Mouse (Mus musculus): Measurements from ENCODE around the gene 4930519P11Rik. TPM values are rescaled to one million over a fixed set of nuclear protein-coding genes. Genes with fewer than 3 reads are reported as not detected.

4930519P11Rik gene
- polyA plus RNA-seq, 1 experiment from 2014 or later = 1.6 TPM

DNA sequence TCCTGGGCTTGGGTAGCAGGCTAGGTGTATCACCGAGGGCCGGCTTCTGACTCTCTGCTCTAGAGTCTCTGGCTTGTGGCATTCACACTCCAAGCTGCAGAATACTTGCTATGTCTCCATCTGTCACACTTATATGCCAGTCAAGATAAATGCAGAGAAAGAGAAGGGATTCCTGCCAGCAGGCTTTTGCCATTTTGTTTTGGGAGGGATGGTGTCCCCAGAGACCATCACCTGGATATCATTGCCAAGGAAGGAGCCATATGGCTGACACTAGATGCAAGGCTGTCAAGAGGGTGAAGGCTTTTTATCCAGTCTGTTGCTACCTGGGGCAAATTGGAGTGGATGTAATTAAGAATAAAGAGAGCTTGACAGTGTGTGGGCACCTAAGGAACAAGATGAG is 22.6 kb upstream of the 4930519P11Rik start:
- Histone ChIP-seq H3K9ac (replicated peaks; ENCODE audit: low read length) (no peak overlapping the region), H3K27ac (replicated peaks; ENCODE audit: low read depth, low read length) (no peak overlapping the region), H3K4me2 (ENCODE audit: low read length) (no peak overlapping the region), H3K27me3 (ENCODE audit: control insufficient read depth, insufficient read depth, low read length) (no peaks in the 10 kb centered on the region), H3K4me1 (ENCODE audit: control insufficient read depth, insufficient read depth, low read length) (no peaks in the 10 kb centered on the region), H3K9me3 (ENCODE audit: control insufficient read depth, low read length) (peaks cover 5% of the 10 kb centered on the region; the same call in 1 of the 2 replicates), H3K36me3 (ENCODE audit: control insufficient read depth, insufficient read depth, low read length) (peaks cover 73% of the 10 kb centered on the region), H3K4me3 (replicated peaks; ENCODE audit: low read depth, low read length) (no peak overlapping the region)
- no peak for DNase-seq
- 96% methylated on average over 2 of the region's 2 CpGs for WGBS
- ATAC-seq (ENCODE audit: low FRiP score, low TSS enrichment) = no peak

DNA sequence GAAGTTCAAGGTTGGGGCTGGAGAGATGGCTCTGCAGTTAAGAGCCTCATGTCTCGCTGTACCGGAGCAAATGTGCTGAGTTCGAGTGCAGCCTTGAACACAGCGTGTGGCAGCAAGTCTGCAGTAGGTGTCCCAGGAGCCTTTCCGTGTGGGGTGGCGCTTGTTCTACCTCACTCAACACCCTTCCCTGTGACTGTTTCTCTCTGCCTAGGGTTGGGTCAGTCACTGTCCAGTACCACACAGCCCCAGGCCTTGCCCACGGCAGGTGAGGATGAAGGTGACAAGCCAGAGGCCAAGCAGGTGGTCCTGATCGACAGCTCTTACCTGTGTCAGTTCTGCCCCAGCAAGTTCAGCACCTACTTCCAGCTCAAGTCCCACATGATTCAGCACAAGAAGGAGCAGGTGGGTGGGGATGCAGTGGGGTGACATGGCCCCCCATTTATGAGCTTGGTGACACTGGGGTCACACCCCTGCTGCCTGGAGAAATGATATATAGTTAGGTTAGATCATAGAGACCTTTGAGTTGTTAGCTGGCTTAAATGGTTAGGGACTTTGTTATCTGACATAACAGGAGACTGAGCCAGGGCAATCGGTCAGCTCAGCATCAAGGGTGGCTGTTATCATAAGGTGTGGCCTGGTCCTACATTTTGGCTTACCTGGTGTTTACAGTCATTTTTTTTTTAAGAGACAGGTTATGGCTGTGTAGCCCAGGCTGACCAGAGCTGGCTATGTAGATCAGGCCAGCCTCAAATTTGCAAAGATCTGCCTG is 20.8 kb upstream of the 4930519P11Rik start:
- Histone ChIP-seq H3K4me2 (ENCODE audit: low read length) (no peak overlapping the region), H3K27ac (replicated peaks; ENCODE audit: low read depth, low read length) (no peak overlapping the region), H3K4me1 (ENCODE audit: control insufficient read depth, insufficient read depth, low read length) (no peaks in the 10 kb centered on the region), H3K4me3 (replicated peaks; ENCODE audit: low read depth, low read length) (no peak overlapping the region), H3K36me3 (ENCODE audit: control insufficient read depth, insufficient read depth, low read length) (peaks cover 72% of the 10 kb centered on the region), H3K9ac (replicated peaks; ENCODE audit: low read length) (no peak overlapping the region), H3K27me3 (ENCODE audit: control insufficient read depth, insufficient read depth, low read length) (no peaks in the 10 kb centered on the region), H3K9me3 (ENCODE audit: control insufficient read depth, low read length) (peaks cover 5% of the 10 kb centered on the region; the same call in 1 of the 2 replicates)
- DNase-seq (no peak), ATAC-seq (ENCODE audit: low FRiP score, low TSS enrichment) (no peak)
- WGBS = 94% methylated on average over 9 of the region's 9 CpGs

DNA sequence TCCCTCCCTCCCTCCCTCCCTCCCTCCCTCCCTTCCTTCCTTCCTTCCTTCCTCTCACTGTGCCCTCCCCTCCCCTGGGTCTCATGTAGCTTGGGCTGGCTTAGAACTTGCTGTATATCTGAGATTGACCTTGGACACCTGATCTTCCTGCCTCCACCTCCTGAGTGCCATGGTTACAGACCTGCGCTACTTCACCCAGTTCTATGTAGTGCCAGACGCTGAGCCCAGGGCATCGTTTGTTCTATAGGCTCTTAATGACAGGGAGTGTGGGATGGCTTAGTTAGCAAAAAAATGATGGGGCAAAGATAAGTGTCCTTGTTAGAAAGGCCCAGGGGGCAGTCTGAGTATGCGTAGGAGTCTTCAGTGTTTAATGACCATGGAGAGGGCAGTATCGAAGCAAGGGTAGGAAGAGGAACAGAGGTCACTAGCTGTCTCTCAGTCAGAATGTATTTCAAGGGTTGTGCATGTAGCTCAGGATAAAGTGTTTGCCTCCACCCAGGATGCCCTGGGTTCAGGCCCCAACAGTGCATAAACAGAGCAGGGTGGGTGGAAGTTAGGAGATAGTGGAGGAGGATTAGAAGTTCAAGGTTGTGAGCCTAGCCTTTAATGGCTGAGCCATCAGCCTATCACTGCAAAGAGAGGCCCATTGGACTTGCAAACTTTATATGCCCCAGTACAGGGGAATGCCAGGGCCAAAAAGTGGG is 20.0 kb upstream of the 4930519P11Rik start:
- H3K9me3 ChIP-seq (ENCODE audit: control insufficient read depth, low read length) = peaks cover 2% of the 10 kb centered on the region; the same call in 1 of the 2 replicates
- DNase-seq = no peak
- H3K4me3 ChIP-seq (replicated peaks; ENCODE audit: low read depth, low read length) = no peak overlapping the region
- ATAC-seq (ENCODE audit: low FRiP score, low TSS enrichment) = no peak
- H3K27me3 ChIP-seq (ENCODE audit: control insufficient read depth, insufficient read depth, low read length) = no peaks in the 10 kb centered on the region
- H3K4me2 ChIP-seq (ENCODE audit: low read length) = no peak overlapping the region
- no peak overlapping the region for H3K9ac ChIP-seq (replicated peaks; ENCODE audit: low read length)
- peaks cover 71% of the 10 kb centered on the region for H3K36me3 ChIP-seq (ENCODE audit: control insufficient read depth, insufficient read depth, low read length)
- H3K27ac ChIP-seq (replicated peaks; ENCODE audit: low read depth, low read length) = no peak overlapping the region
- 94% methylated on average over 5 of the region's 5 CpGs for whole genome bisulfite sequencing
- H3K4me1 ChIP-seq (ENCODE audit: control insufficient read depth, insufficient read depth, low read length) = no peaks in the 10 kb centered on the region

DNA sequence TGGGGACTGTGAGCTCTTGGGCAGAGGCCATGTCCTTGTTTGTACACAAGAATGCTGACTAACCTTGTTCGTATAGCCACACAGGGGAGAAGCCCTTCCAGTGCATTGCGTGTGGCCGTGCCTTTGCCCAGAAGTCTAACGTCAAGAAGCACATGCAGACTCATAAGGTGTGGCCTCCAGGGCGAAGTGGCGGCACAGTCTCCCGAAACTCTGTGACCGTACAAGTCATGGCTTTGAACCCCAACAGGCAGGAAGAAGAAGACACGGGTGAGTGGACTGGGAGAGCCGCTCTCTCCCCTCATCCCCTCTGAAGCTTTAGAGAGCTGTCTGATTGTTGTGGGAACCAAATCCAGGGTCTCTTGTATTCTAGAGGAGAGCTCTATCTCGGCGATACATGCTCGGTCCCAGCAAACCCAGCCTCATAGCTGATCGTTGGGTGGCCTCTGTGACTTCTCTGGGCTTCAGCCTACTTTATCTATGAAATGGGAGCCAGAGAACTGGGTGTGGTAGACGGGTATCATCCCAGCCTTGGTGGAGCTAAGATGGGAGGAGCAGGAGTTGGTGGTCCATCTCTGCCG is 19.1 kb upstream of the 4930519P11Rik start:
- H3K27me3 ChIP-seq (ENCODE audit: control insufficient read depth, insufficient read depth, low read length) = no peaks in the 10 kb centered on the region
- no peak for ATAC-seq (ENCODE audit: low FRiP score, low TSS enrichment)
- no peaks in the 10 kb centered on the region for H3K4me1 ChIP-seq (ENCODE audit: control insufficient read depth, insufficient read depth, low read length)
- 90% methylated on average over 16 of the region's 16 CpGs for WGBS
- peaks cover 64% of the 10 kb centered on the region for H3K36me3 ChIP-seq (ENCODE audit: control insufficient read depth, insufficient read depth, low read length)
- no peak overlapping the region for H3K27ac ChIP-seq (replicated peaks; ENCODE audit: low read depth, low read length)
- H3K4me2 ChIP-seq (ENCODE audit: low read length) = no peak overlapping the region
- H3K9me3 ChIP-seq (ENCODE audit: control insufficient read depth, low read length) = no peaks in the 10 kb centered on the region
- H3K4me3 ChIP-seq (replicated peaks; ENCODE audit: low read depth, low read length) = no peak overlapping the region
- DNase-seq = no peak
- no peak overlapping the region for H3K9ac ChIP-seq (replicated peaks; ENCODE audit: low read length)

DNA sequence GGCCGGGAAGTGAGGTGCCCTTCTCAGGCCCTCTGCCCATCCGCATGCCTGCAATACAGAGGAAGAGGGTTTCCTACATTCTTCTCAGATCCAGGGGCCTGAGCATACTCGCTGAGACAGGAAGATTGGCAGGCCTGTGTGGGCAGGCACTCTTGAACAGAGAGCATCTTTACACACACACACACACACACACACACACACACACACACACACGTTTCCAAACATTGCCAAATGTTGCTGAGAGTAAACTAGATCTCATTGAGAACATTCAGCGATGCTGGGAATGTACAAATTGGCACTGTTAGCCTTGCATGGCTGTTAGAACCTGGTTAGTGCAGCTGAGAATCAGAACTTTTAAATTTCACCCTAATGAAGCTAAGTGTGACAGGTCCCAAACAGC is 17.3 kb upstream of the 4930519P11Rik start:
- Histone ChIP-seq H3K4me2 (ENCODE audit: low read length) (no peak overlapping the region), H3K4me3 (replicated peaks; ENCODE audit: low read depth, low read length) (no peak overlapping the region), H3K9ac (replicated peaks; ENCODE audit: low read length) (no peak overlapping the region), H3K4me1 (ENCODE audit: control insufficient read depth, insufficient read depth, low read length) (no peaks in the 10 kb centered on the region), H3K36me3 (ENCODE audit: control insufficient read depth, insufficient read depth, low read length) (peaks cover 59% of the 10 kb centered on the region), H3K27me3 (ENCODE audit: control insufficient read depth, insufficient read depth, low read length) (no peaks in the 10 kb centered on the region), H3K27ac (replicated peaks; ENCODE audit: low read depth, low read length) (no peak overlapping the region), H3K9me3 (ENCODE audit: control insufficient read depth, low read length) (no peaks in the 10 kb centered on the region)
- 81% methylated on average over 5 of the region's 5 CpGs for WGBS
- DNase-seq = no peak
- ATAC-seq (ENCODE audit: low FRiP score, low TSS enrichment) = no peak

DNA sequence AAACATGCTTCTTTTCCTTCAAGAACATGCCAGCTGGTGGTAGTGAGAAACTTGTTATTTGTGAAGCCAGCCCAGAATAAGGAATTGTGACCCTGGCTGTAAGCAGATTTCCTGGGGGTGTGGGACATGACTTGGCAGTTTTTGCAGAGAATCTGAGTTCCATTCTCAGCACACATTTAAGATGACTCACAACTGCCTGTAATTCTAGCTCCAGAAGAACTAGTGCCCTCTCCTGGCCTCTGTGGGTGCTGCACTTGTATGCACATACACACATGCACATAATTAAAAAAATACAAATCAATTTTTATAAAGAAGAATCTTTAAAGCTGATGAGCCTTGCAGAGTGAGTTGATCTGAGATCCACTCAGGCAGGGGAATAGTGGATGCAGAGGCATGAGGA is 10.9 kb upstream of the 4930519P11Rik start:
- H3K4me3 ChIP-seq (replicated peaks; ENCODE audit: low read depth, low read length) = no peak overlapping the region
- H3K27ac ChIP-seq (replicated peaks; ENCODE audit: low read depth, low read length) = no peak overlapping the region
- H3K36me3 ChIP-seq (ENCODE audit: control insufficient read depth, insufficient read depth, low read length) = peaks cover 47% of the 10 kb centered on the region
- no peaks in the 10 kb centered on the region for H3K27me3 ChIP-seq (ENCODE audit: control insufficient read depth, insufficient read depth, low read length)
- ATAC-seq (ENCODE audit: low FRiP score, low TSS enrichment) = no peak
- no peak overlapping the region for H3K4me2 ChIP-seq (ENCODE audit: low read length)
- 0 out of 2 replicates have a peak, but pooled peaks cover 3% of the 10 kb centered on the region for H3K9me3 ChIP-seq (ENCODE audit: control insufficient read depth, low read length)
- no peak for DNase-seq
- H3K4me1 ChIP-seq (ENCODE audit: control insufficient read depth, insufficient read depth, low read length) = no peaks in the 10 kb centered on the region
- no peak overlapping the region for H3K9ac ChIP-seq (replicated peaks; ENCODE audit: low read length)

DNA sequence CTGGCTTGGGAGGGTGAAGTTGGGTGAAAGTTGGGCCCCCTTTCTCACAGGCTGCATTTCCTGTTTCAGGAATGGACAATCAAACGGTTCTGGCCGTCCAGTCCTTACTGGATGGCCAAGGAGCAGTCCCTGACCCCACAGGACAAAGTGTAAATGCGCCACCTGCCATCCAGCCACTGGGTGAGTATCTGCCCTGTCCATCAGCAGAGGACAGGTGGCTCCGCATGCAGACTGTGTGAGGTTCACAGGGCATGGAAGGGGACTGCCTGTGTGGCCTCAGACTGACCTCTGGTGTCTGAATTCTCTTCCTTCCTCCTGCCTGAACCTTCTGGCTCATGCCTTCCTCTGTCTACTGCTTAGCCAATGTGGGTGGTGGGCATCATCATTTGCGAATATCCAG is 8.4 kb upstream of the 4930519P11Rik start:
- DNase-seq (no peak), ATAC-seq (ENCODE audit: low FRiP score, low TSS enrichment) (no peak)
- no peaks in the 10 kb centered on the region for H3K27me3 ChIP-seq (ENCODE audit: control insufficient read depth, insufficient read depth, low read length)
- 86% methylated on average over 5 of the region's 5 CpGs for WGBS
- H3K4me2 ChIP-seq (ENCODE audit: low read length) = no peak overlapping the region
- H3K9ac ChIP-seq (replicated peaks; ENCODE audit: low read length) = no peak overlapping the region
- H3K27ac ChIP-seq (replicated peaks; ENCODE audit: low read depth, low read length) = no peak overlapping the region
- no peak overlapping the region for H3K4me3 ChIP-seq (replicated peaks; ENCODE audit: low read depth, low read length)
- H3K4me1 ChIP-seq (ENCODE audit: control insufficient read depth, insufficient read depth, low read length) = no peaks in the 10 kb centered on the region
- H3K9me3 ChIP-seq (ENCODE audit: control insufficient read depth, low read length) = 0 out of 2 replicates have a peak, but pooled peaks cover 3% of the 10 kb centered on the region
- H3K36me3 ChIP-seq (ENCODE audit: control insufficient read depth, insufficient read depth, low read length) = peaks cover 37% of the 10 kb centered on the region

DNA sequence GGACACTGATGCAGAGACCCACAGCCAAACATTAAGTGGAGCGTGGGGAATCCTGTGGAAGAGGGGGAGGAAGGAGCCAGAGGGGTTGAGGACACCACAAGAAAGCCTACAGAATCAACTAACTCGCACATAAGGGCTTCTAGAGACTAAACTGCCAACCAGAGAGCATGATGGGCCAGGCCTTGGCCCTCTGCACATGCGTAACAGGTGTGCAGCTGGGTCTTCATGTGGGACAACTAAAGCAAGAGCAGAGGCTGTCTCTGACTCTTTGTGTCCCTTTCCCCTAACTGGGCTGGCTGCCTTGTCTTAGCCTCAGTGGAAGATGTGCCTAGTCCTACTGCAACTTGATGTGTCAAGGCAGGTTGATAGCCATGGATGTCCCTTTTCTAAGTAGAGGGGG is 3.8 kb upstream of the 4930519P11Rik start:
- Histone ChIP-seq H3K4me2 (ENCODE audit: low read length) (no peak overlapping the region), H3K9me3 (ENCODE audit: control insufficient read depth, low read length) (no peaks in the 10 kb centered on the region), H3K27ac (replicated peaks; ENCODE audit: low read depth, low read length) (no peak overlapping the region), H3K36me3 (ENCODE audit: control insufficient read depth, insufficient read depth, low read length) (peaks cover 7% of the 10 kb centered on the region; the same call in 1 of the 2 replicates), H3K4me1 (ENCODE audit: control insufficient read depth, insufficient read depth, low read length) (peaks cover 13% of the 10 kb centered on the region), H3K9ac (replicated peaks; ENCODE audit: low read length) (no peak overlapping the region), H3K4me3 (replicated peaks; ENCODE audit: low read depth, low read length) (no peak overlapping the region), H3K27me3 (ENCODE audit: control insufficient read depth, insufficient read depth, low read length) (no peaks in the 10 kb centered on the region)
- ATAC-seq (ENCODE audit: low FRiP score, low TSS enrichment) (no peak), DNase-seq (no peak)
- 96% methylated on average over 3 of the region's 3 CpGs for WGBS
